Mouse (Mus musculus) megakaryocyte, embryonic 14.5 days (primary cell): ENCODE measurements around the gene Il18. TPM values are rescaled to one million over a fixed set of nuclear protein-coding genes. Genes with fewer than 3 reads are reported as not detected.

Experiments used
- H3K27me3 ChIP-seq: replicated peaks from 2 replicates; pipeline ENCODE3; 2012; ENCODE audit warnings: inconsistent platforms
- H3K36me3 ChIP-seq: replicated peaks from 2 replicates; pipeline ENCODE3; 2012; ENCODE audit warnings: low read length, inconsistent platforms, mixed read lengths
- H3K4me1 ChIP-seq: 2 replicates; pipeline ENCODE4 v1.6.1; 2012; ENCODE audit warnings: inconsistent platforms
- H3K4me3 ChIP-seq: replicated peaks from 2 replicates; pipeline ENCODE3; 2012; ENCODE audit warnings: moderate library complexity, mild to moderate bottlenecking, inconsistent platforms
- H3K9me3 ChIP-seq: 2 replicates; pipeline ENCODE4 v1.6.1; 2012; ENCODE audit warnings: inconsistent platforms
- FLI1 ChIP-seq: IDR thresholded peaks from 2 replicates; pipeline ENCODE4 v1.6.1; 2012; ENCODE audit warnings: low read length, inconsistent platforms, mixed read lengths
- GATA1 ChIP-seq: IDR thresholded peaks from 3 replicates; pipeline ENCODE4 v1.6.1; 2012; ENCODE audit warnings: mixed read lengths, low read length, inconsistent platforms, borderline replicate concordance
- polyA plus RNA-seq: library from polyadenylated mRNA; stranded (reverse); fragments of >175 nt; gene quantifications from 2 replicates; pipeline ENCODE4 v1.2.3, GENCODE M21; 2012; ENCODE audit warnings: low replicate concordance; ENCODE audit not compliant: insufficient read depth

The Il18 gene
- polyA plus RNA-seq, 1 experiment = 2.0 TPM

GRCm38 (mm10) chr9:50547859-50548478 lies 6.7 kb upstream of the Il18 start:
- Histone ChIP-seq H3K4me1 (peaks cover 5% of the 10 kb centered on the region; the same call in 1 of the 2 replicates), H3K27me3 (no peaks in the 10 kb centered on the region), H3K4me3 (peak overlapping the region; percentile 38), H3K36me3 (no peaks in the 10 kb centered on the region), H3K9me3 (no peaks in the 10 kb centered on the region)
- TF ChIP-seq GATA1 = no peak
- no peak for TF ChIP-seq FLI1

GRCm38 (mm10) chr9:50548936-50549335 lies 5.7 kb upstream of the Il18 start:
- Histone ChIP-seq H3K4me3 (no peak overlapping the region), H3K4me1 (peaks cover 5% of the 10 kb centered on the region; the same call in 1 of the 2 replicates), H3K9me3 (no peaks in the 10 kb centered on the region), H3K36me3 (no peaks in the 10 kb centered on the region), H3K27me3 (no peaks in the 10 kb centered on the region)
- TF ChIP-seq GATA1 (no peak), FLI1 (no peak)

- H3K27me3 ChIP-seq = no peaks in the 10 kb centered on the region
- TF ChIP-seq GATA1 = no peak
- TF ChIP-seq FLI1 = no peak
Measured at GRCm38 (mm10) chr9:50552206-50552605, 2.4 kb upstream of the Il18 start.

GRCm38 (mm10) chr9:50553547-50553946 lies 1.1 kb upstream of the Il18 start:
- no peak overlapping the region for H3K4me3 ChIP-seq
- no peak for TF ChIP-seq GATA1
- peaks cover 9% of the 10 kb centered on the region for H3K4me1 ChIP-seq
- no peaks in the 10 kb centered on the region for H3K36me3 ChIP-seq
- H3K27me3 ChIP-seq = no peaks in the 10 kb centered on the region
- H3K9me3 ChIP-seq = no peaks in the 10 kb centered on the region

More at GRCm38 (mm10) chr9:50552206-50552605, 2.4 kb upstream of the Il18 start:
- Histone ChIP-seq H3K4me3 (no peak overlapping the region), H3K36me3 (no peaks in the 10 kb centered on the region), H3K4me1 (peaks cover 13% of the 10 kb centered on the region), H3K9me3 (no peaks in the 10 kb centered on the region)

- peak within 1 kb of the TSS; percentile 84 for H3K4me3 ChIP-seq
- H3K9me3 ChIP-seq = no peaks in the 10 kb centered on the region
- no peaks in the 10 kb centered on the region for H3K36me3 ChIP-seq
- H3K27me3 ChIP-seq = no peaks in the 10 kb centered on the region
- H3K4me1 ChIP-seq = peaks cover 9% of the 10 kb centered on the region
- no peak for TF ChIP-seq GATA1
- TF ChIP-seq FLI1 = no peak
Measured at GRCm38 (mm10) chr9:50555094-50555446, 443 bp downstream of the Il18 start, which contains the start of gene Bco2. TSS of gene Bco2 (minus strand) at chr9:50555181.

- Histone ChIP-seq H3K27me3 (no peaks in the 10 kb centered on the region), H3K36me3 (no peaks in the 10 kb centered on the region), H3K4me3 (no peak within 1 kb of the TSS), H3K9me3 (peaks cover 7% of the 10 kb centered on the region; the same call in 1 of the 2 replicates), H3K4me1 (no peaks in the 10 kb centered on the region)
- no peak for TF ChIP-seq FLI1
- TF ChIP-seq GATA1 = no peak
Measured at GRCm38 (mm10) chr9:50561145-50561917, 6.7 kb downstream of the Il18 start, which contains the start of gene Tex12. TSS of gene Tex12 (minus strand) at chr9:50561325.

- Histone ChIP-seq H3K4me3 (no peak overlapping the region), H3K36me3 (no peaks in the 10 kb centered on the region), H3K4me1 (no peaks in the 10 kb centered on the region), H3K9me3 (peaks cover 7% of the 10 kb centered on the region; the same call in 1 of the 2 replicates), H3K27me3 (no peaks in the 10 kb centered on the region)
- no peak for TF ChIP-seq FLI1
- no peak for TF ChIP-seq GATA1
Measured at GRCm38 (mm10) chr9:50561918-50562360, 7.3 kb downstream of the Il18 start.

- TF ChIP-seq GATA1 (no peak), FLI1 (no peak)
- Histone ChIP-seq H3K4me3 (no peak overlapping the region), H3K27me3 (no peaks in the 10 kb centered on the region), H3K36me3 (no peaks in the 10 kb centered on the region), H3K4me1 (peaks cover 3% of the 10 kb centered on the region; the same call in 1 of the 2 replicates), H3K9me3 (peaks cover 7% of the 10 kb centered on the region; the same call in 1 of the 2 replicates)
Measured at GRCm38 (mm10) chr9:50565173-50565572, 10.5 kb downstream of the Il18 start.

GRCm38 (mm10) chr9:50565940-50566339 lies 11.3 kb downstream of the Il18 start:
- Histone ChIP-seq H3K27me3 (no peaks in the 10 kb centered on the region), H3K36me3 (no peaks in the 10 kb centered on the region), H3K9me3 (peaks cover 4% of the 10 kb centered on the region; the same call in 1 of the 2 replicates), H3K4me3 (no peak overlapping the region), H3K4me1 (peaks cover 4% of the 10 kb centered on the region; the same call in 1 of the 2 replicates)
- TF ChIP-seq FLI1 (no peak), GATA1 (no peak)

GRCm38 (mm10) chr9:50567372-50567771 lies 12.7 kb downstream of the Il18 start:
- H3K4me3 ChIP-seq = no peak overlapping the region
- peaks cover 4% of the 10 kb centered on the region; the same call in 1 of the 2 replicates for H3K4me1 ChIP-seq
- H3K36me3 ChIP-seq = no peaks in the 10 kb centered on the region
- no peak for TF ChIP-seq FLI1
- no peak for TF ChIP-seq GATA1
- H3K9me3 ChIP-seq = no peaks in the 10 kb centered on the region
- no peaks in the 10 kb centered on the region for H3K27me3 ChIP-seq
